Mouse (Mus musculus) kidney, postnatal 14 days (tissue): Measurements from ENCODE around the gene Prkcg.

Source experiments
- DNase-seq: peaks from one replicate; pipeline ENCODE4 v3.0.0; 2022; ENCODE audit warnings: mixed read lengths

The Prkcg gene

GRCm38 (mm10) chr7:3327961-3328360 lies 39.0 kb downstream of the Prkcg start:
- DNase-seq = no peak

- peak; percentile 80 for DNase-seq
Observed at GRCm38 (mm10) chr7:3329776-3330546, 41.0 kb downstream of the Prkcg start.

GRCm38 (mm10) chr7:3331171-3331570 lies 42.2 kb downstream of the Prkcg start:
- DNase-seq = no peak

GRCm38 (mm10) chr7:3331581-3332223 lies 42.7 kb downstream of the Prkcg start:
- DNase-seq = peak; percentile 74

GRCm38 (mm10) chr7:3332224-3332615 lies 43.2 kb downstream of the Prkcg start:
- DNase-seq = no peak

- DNase-seq = peak; percentile 13
Observed at GRCm38 (mm10) chr7:3332619-3333521, 43.9 kb downstream of the Prkcg start, which contains the start of gene Cacng7. Gene Cacng7 (plus strand): TSS chr7:3332955.

GRCm38 (mm10) chr7:3333542-3333941 lies 44.6 kb downstream of the Prkcg start:
- no peak for DNase-seq

GRCm38 (mm10) chr7:3336412-3336811 lies 47.4 kb downstream of the Prkcg start:
- no peak for DNase-seq

- DNase-seq = no peak
Observed at GRCm38 (mm10) chr7:3338286-3338935, 49.4 kb downstream of the Prkcg start.

- DNase-seq = no peak
Observed at GRCm38 (mm10) chr7:3339010-3339409, 50.0 kb downstream of the Prkcg start.

GRCm38 (mm10) chr7:3343861-3344260 lies 54.9 kb downstream of the Prkcg start:
- no peak for DNase-seq

GRCm38 (mm10) chr7:3345301-3345700 lies 56.3 kb downstream of the Prkcg start:
- no peak for DNase-seq

- DNase-seq = no peak
Observed at GRCm38 (mm10) chr7:3347366-3348287, 58.6 kb downstream of the Prkcg start.

GRCm38 (mm10) chr7:3348326-3348725 lies 59.3 kb downstream of the Prkcg start:
- no peak for DNase-seq

- DNase-seq = no peak
Observed at GRCm38 (mm10) chr7:3349775-3350174, 60.8 kb downstream of the Prkcg start.

GRCm38 (mm10) chr7:3351536-3351935 lies 62.6 kb downstream of the Prkcg start:
- DNase-seq = no peak

GRCm38 (mm10) chr7:3354850-3355249 lies 65.9 kb downstream of the Prkcg start:
- DNase-seq = no peak

GRCm38 (mm10) chr7:3360678-3361077 lies 71.7 kb downstream of the Prkcg start:
- no peak for DNase-seq

GRCm38 (mm10) chr7:3365547-3366279 lies 76.7 kb downstream of the Prkcg start:
- DNase-seq = no peak

GRCm38 (mm10) chr7:3366705-3367516 lies 77.9 kb downstream of the Prkcg start:
- no peak for DNase-seq
